Mouse (Mus musculus) heart, postnatal 25 days (tissue): ENCODE data around the gene Shroom2. TPM values are rescaled to one million over a fixed set of nuclear protein-coding genes. Genes with fewer than 3 reads are reported as not detected.

ENCODE experiments used
- DNase-seq: peaks from one replicate; pipeline ENCODE4 v3.0.0; 2022; ENCODE audit warnings: low spot score
- intact Hi-C: fragments of 180-260 bp; cut with DNase I; formaldehyde crosslinking; loops from one replicate; pipeline ENCODE4 v1.15.1; 2025
- total RNA-seq, 2 experiments: library from RNA; stranded (reverse); gene quantifications; 2 replicates each; pipeline ENCODE4 v1.2.3; 2021

Gene Shroom2
- total RNA-seq, 2 experiments from 2014 or later: 2.9 to 4.7 TPM

DNA sequence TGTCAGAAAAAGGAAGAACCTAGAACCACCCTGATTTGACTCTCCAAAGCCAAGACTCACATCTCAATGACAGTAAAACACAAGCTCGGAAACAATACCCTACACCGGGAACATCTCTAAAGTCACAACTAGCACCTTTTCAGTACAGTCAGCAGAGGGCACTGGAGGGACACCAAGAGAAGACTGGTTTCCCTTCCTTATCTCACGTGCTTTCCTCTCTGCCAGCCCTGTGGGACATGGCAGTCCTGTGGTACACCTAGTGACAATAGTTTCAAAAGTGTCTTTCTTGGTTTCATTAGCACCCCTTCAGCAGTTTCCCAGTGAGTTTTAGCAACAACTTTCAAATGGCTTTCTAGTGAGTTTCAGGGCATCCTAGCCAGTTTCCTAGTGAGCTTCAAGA lies 63.9 kb downstream of the Shroom2 start:
- no peak for DNase-seq
- intact Hi-C loops: loop anchor here (1.0 to 5.0 kb wide), 2 partner anchors 62 to 114 kb away; partner anchors contain the start of gene Shroom2

DNA sequence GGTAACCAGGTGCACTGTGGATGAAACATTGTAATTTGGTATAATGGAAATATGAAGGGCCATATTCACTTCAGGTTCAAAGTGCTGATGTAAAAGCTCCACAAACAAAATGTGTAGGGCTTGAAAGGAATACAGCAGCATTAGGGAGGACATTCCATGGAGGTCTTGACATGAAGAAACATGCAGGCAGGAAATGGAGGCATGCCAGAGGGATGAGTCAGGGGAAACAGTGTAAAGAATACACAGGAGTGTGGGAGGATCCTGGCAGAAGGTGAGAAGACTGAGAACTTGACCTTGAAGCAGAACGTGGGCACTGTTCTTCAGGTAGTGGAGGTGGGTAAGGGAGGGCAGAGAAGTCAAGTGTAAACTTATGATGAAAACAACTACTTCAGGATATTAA lies 65.6 kb downstream of the Shroom2 start:
- no peak for DNase-seq
- intact Hi-C loops: no loop called here

DNA sequence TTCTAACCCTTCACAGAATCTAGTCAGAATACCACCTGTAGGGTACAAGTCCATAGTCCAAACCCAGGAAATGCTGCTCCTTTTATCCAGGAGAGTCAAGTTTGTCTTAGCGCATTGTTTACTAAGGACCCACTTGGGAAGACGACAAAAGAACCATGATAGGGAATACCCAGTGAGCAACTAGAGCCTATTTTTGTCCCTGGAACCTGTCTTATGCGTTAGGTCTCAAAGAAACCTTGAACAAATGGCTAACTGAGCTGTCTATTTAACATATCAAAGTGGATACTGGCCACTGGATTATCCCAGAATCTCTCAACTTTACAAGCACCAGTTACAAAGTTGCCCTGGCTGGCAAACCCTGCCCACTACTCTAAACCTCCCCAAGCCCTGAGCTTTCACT lies 67.6 kb downstream of the Shroom2 start:
- intact Hi-C loops: no loop called here
- no peak for DNase-seq

DNA sequence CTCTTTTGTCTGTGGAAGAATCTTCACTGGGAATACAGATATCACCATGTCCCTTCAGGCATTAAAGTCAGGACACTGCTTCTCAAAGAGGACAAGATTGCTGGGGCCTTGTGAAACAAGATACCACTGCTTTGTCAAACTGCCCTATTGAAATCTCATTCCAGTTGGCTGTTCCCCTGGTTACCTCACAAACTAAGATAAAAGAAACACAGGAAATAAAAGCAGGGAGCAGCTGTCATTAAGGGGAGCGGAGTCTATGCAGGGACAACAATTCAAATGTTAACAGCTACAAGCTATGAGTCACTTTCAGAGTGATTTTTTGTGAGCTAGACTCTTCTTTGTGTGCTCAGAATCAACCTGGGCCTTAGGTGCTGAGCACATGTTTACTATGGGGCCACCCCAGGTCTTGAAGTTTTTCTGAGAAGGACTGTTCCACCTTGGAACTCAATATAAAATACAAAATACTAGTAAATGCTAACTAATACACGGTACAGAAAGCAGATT lies 78.4 kb downstream of the Shroom2 start:
- intact Hi-C loops: no loop called here
- no peak for DNase-seq

DNA sequence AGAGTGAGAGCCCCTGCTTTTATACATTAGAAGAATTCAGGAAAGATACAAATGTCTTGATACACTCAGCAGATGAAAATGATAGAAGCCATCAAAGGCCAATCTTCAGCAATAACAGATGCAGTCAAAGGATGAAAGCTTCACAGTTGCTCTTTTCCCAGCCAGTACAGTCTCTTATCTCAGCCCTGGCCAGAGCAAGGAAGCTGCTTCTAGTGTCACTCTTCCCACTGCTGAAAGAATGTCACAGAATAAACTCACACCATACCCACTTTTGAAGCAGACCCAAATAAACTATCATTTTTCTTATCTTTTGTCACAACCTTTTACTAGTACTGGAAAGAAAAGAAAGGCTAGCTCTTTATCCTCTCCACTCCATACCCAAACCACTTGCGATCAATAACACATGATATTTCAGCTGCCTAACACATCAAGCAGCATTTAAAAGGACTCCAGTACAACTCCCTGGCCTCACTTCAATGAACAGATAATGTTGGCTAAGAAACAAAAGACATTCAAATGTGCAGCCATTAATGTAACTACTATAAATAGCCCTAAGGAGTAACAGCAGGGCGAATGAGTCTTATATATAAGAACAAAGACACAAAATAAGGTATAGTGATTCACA lies 90.0 kb downstream of the Shroom2 start:
- no peak for DNase-seq
- intact Hi-C loops: no loop called here

DNA sequence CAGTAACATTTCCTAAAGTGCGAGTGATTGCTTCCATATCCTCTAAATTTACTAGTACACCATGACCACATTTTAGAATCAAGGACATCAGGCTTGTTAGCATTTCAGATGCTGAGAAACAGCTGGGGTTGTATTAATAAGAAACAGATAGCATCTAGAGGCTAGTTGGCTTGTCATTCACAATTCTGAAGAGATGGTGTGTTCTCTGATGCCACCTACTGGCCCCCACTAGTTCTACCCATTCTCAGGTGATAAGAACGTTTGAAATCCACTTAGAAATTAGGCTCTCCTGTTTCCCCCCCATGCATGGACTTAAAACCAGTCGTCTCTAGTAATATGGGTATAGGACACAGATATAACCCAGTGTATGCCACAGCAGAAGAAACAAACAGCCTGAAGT lies 92.9 kb downstream of the Shroom2 start:
- no peak for DNase-seq
- intact Hi-C loops: no loop called here

DNA sequence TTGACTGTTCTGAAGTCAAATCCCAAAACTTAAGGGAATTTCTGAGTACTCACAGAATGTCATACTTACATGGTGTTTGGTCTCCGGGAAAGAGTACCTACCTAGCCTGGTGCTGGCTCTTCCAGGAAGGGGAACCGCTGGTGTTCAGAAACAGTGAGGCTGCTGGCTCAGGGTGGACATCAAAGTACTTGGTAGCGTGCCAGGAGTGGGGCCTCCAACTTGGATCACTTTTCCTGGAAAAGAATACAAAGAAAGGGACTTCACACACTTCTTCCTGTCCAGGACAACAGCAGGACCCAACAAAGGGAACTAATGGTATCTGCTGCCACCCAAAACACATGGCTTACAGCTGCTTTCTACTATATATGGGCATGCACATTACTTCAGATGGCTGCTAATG lies 95.8 kb downstream of the Shroom2 start:
- no peak for DNase-seq
- intact Hi-C loops: no loop called here

DNA sequence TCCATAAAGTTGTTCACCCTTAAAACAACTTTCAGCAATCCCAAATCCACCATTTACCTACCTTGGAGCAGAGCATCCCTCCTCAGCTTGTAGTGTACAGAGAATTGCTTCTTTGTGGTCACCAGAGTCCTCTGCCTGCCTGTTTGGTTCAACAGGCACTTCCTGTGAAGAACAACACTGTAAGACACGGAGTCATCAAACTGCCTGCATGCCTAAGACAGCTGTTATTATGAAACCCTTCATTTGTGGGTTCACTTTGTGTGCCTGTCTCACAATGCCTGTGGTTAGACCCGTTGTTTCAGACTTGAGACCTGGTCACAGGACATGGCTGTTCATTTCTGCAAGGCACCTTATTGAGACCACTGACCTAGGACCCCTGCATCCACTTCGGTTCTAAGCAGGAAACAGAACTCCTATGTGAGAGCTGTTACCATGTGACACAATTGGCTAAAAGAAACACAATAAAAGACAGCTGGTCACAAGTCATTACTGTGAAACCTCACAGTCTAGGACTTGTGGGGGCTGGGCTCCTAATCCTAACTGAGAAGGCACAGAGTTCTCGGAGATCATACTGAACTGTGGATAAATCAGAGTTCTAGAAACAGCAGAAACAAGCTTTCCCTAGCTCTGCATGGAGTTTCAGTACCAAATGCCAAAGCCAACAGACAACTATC lies 111.8 kb downstream of the Shroom2 start:
- intact Hi-C loops: no loop called here
- no peak for DNase-seq

DNA sequence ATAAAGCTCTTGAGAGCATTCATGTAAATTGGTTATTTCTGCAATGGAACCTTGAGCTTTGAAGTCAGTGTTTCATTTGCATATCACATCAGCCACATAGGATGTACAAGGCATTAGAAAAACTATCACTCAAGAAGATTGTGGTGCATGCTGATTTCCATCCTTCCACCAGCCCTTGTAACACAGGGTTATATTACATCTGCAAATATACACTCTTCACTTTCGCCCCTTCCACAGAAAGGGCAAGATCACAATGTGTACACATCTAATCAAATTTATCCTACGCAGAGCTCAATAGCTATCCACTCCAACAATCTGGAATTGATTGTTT lies 112.7 kb downstream of the Shroom2 start:
- intact Hi-C loops: no loop called here

DNA sequence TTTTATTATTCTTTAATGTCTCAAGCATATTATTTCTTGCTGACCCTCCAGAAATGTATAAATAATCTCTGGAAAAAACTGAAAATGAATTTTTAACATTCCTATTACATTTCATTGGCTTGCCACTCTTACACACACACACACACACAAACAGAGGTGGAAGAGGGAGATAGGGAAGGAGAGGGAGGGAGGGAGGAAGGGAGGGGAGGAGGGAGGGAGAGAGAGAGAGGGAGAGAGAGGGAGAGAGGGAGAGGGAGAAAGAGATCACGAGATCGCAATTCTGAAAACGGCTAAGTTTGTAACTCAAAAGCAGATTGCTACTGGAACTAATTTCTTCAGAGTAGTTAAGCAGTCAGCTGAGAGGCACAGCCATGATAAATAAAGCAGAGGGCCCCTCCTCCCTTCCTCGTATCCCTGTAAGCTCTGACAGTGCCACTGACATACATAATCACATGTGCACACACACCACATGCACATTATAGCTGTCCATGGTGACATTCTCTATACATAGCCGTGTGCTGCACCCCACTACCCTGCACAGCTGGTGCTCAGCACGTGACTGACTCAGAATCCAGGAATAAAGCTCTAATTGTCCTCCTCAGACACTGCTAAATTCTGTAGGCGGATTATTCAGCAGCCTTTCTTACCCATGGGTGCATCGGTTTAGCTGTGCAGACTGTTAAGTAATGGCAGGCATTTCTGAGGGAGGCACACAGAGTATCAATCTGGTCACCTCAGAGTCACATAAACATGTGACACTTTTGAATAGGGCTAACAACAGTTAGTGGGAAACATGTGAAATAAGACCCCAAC lies 113.3 kb downstream of the Shroom2 start:
- intact Hi-C loops: no loop called here
- DNase-seq: no peak

More for the DNA sequence above, 112.7 kb downstream of the Shroom2 start:
- no peak for DNase-seq

DNA sequence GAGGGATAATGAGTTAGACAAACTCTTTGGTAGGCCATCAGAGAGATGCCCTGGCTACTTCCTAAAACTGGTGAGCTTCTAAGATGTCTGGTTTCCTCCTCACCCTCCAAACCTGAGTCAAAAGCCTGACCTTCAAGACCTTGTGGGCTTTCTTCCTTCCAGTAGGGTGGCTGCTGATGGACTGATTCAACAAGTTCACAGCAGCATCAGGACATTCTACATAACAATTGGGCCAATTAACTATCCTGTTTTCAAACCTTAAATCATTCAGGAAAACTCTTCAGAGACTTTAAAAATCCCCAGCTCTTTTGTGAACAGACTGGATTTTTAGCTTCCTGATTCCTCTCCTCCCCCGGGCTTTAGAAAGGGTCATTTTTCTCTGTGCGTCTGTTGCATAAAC lies 116.6 kb downstream of the Shroom2 start:
- intact Hi-C loops: no loop called here
- no peak for DNase-seq

DNA sequence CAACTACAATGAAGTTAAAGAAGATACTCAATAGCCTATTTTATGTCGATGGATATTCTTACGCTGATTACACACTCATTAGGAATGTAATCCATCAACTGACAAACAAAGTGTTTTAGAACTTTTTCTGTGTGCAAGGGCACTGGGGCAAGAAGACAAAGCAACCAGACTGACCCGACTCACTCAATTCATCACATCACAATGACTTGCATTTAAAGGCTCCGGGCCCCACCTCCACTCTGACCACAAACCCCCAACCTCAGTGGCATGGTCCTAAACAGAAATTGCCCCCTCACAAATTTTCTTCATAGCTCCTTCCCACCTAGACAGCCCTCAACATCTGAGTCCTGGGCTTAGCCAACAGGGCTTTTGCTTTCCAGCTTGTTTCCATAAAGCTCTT lies 124.4 kb downstream of the Shroom2 start:
- intact Hi-C loops: no loop called here
- no peak for DNase-seq

DNA sequence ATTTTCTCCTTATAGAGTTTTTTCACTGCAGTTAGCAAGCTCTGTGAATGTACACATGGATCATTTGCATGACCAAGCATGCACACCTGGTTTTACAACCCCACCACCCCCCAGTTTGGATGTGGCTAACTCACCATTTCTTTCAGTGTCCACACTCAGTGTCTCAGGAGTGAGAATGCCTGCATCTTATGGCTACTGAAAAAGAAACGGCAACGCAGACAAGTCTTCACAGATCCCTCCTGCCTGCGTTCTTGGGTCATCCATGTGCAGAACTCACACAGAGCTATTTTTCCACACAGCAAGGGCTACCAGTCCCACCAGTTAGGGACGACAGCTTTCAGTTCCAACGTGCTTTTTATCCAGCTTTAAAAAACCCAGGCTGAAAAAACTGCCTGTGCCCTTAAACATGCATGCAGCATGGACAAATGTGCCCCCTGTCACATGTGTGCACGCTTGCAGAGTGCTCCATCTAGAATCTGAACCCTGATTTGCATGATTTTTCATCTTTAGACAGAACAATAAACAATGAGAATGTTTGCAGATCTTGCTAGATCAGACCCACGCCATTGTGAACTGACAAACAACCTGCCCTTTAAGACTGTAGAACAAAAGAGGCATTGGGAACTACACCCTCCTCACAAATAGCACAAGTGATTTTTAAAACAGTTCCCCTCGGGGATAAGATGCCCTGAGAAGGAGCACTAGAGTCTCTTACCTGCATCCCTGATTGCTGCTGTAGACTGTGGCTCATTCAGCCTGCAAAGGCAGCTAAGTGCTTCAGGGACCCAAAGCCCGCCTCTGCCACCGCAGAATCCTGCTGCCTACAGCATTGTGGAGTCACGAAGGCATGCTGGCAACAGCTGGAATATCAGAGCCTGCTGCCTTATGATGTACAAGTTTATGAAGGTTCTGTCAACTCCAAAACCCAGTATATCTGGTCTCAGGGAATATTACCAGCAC lies 125.3 kb downstream of the Shroom2 start:
- no peak for DNase-seq
- intact Hi-C loops: no loop called here

DNA sequence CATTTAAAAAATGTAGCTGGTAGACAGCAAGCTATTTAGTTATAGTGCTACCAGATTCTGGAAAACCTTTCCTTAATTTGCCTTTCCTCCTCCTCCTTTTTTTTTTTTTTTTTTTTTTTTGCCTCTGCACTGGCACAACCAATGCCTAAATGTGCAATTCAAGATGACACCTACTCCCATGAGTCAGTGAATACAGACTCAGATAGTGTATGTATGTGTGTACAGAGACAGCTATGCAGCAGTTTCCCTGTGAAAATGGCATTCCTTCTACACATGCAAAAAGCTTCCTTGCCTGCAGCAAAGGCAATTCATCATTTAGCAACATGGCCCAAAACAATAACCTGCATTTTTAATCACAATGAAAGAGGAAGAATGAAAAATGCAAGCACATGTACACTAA lies 126.1 kb downstream of the Shroom2 start:
- DNase-seq: no peak
- intact Hi-C loops: no loop called here

DNA sequence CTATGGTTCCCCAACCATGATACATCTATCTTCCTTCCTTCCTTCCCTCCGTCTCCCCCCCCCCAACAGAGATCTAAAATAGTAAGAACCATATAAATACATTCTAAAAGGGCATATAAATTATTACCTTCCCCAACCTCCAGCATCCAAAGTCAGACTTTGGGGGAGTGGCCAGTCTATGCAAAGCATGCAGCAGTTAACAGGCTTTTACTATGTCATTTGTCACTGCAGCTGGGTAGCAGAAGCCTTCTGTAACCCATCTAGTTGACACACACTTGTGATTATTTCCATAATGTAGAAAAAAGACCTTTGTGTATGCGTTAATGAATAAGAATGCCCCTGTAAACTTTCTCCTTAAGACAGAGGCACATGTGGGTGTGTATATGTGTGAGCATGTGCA lies 126.6 kb downstream of the Shroom2 start:
- intact Hi-C loops: no loop called here
- DNase-seq: no peak

DNA sequence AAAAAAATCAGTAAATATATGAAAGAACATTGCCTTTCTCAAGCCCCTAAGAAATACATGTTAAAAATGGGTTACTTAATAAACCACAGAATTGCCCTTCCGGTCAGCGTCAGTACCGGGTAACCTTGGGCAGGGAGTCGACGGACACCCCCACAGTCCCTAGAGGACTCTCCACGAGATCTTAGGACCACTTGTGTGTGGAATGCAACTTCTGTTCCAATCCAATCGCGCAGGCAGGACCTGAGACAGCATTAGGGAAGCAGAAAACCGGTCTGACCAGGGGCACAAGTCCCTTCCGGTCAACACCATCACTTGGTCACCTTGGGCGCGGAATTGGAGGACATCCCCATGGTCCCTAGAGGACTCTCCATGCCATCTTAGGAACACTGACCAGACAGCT lies 133.9 kb downstream of the Shroom2 start:
- intact Hi-C loops: no loop called here
- DNase-seq: no peak

DNA sequence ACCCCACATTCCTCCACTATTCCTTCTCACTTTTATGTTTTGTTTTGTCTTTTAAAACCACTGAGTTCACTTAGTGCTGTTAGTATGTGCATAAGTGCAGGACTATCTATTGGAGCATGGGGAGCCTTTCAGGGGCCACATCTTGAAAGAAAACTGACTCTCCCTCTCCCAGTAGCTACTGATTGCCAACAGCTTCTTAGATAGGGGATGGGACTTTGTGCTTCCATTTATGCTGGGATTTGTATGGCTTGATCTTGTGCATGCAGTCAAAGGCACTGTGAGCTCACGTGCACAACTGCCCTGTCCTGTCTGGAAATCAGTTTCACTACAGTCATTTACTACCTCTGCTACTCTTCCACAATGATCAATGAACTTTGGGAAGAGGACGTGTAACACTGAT lies 147.9 kb downstream of the Shroom2 start:
- intact Hi-C loops: no loop called here
- DNase-seq: no peak

DNA sequence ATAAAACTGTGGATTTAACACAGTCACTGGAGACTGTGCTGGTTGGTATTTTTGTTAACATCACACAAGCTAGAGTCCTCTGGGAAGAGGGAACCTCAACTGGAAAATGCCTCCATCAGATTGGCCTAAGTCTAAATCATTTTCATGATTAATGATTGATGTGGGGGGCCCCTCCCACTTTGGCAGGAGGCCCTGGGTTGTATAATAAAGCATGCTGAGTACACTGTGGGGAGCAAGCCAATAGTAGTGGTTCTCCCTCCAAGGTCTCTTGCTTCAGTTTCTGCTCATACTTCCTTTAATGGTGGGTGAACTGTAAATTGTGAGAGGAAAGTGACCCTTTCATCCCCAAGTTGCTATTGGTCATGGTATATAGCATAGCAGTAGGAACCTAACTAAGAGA lies 148.3 kb downstream of the Shroom2 start:
- intact Hi-C loops: no loop called here
- no peak for DNase-seq

DNA sequence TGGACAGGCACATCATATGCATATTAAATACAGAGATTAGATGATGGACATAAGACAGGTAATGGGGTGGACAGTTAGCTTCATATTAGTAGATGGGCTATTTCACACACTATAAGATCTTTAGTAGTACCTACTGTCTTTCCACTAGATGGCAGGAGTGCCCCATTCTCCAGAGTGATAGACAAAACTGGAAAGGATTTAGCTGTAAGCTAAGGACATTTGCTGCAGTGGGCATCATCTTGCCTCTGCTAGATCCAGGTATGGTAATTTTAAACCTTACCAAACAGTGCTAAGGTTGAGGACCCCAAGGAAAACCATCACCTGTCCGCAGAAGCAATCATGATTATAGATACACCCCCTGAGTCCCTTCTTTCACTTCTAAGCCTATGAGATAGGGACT lies 150.8 kb downstream of the Shroom2 start:
- intact Hi-C loops: loop anchor here (2.0 kb wide), 1 partner anchor 200 kb away; no protein-coding TSS in a partner anchor
- DNase-seq: no peak

DNA sequence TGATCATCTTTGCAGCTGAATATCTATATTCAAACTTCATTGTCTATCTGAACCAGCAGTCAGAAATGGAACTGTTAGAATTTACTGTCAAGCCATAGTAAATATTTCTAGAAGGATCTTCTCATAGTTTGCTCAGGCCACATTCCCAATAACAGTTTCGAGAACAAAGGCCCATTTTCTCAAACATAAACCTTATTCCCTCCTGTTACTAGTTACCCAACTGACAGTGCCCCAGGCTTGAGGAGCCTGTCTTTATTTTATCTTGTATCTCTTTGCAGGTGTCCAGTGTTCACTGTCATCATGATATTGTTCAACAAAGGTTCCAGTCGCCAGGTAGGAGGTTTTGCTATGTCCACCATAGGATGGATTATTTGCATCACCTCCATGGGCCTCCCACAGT lies 206.2 kb downstream of the Shroom2 start, which contains the start of gene Cldn34a:
Cldn34a (plus strand) TSS at position 301 of the 400 bp plus-strand sequence.
- intact Hi-C loops: no loop called here

More for the DNA sequence above, 206.2 kb downstream of the Shroom2 start, which contains the start of gene Cldn34a:
- DNase-seq: no peak
